Mouse (Mus musculus): ENCODE measurements around the gene Dnaic2. TPM values are rescaled to one million over a fixed set of nuclear protein-coding genes. Genes with fewer than 3 reads are reported as not detected.

Gene Dnaic2
- polyA plus RNA-seq, 1 experiment from 2014 or later = 1.9 TPM

GRCm38 (mm10) chr11:114769911-114770310, 42.7 kb downstream of the Dnaic2 start:
- no peaks in the 10 kb centered on the region for H3K36me3 ChIP-seq
- H3K4me2 ChIP-seq = no peak overlapping the region
- H3K4me1 ChIP-seq = peaks cover 8% of the 10 kb centered on the region
- no peak overlapping the region for H3K27ac ChIP-seq (replicated peaks)
- H3K9me3 ChIP-seq (replicated peaks) = no peaks in the 10 kb centered on the region
- WGBS = 59% methylated on average over 6 of the region's 6 CpGs
- no peak for ATAC-seq (ENCODE audit: low FRiP score)
- no peak overlapping the region for H3K9ac ChIP-seq (replicated peaks)
- H3K4me3 ChIP-seq (replicated peaks) = no peak overlapping the region
- H3K27me3 ChIP-seq (replicated peaks) = peaks cover 16% of the 10 kb centered on the region

- Histone ChIP-seq H3K9ac (replicated peaks) (no peak overlapping the region), H3K36me3 (no peaks in the 10 kb centered on the region), H3K27ac (replicated peaks) (no peak overlapping the region), H3K4me1 (no peaks in the 10 kb centered on the region), H3K27me3 (replicated peaks) (0 out of 2 replicates have a peak, but pooled peaks cover 4% of the 10 kb centered on the region), H3K9me3 (replicated peaks) (no peaks in the 10 kb centered on the region), H3K4me2 (no peak overlapping the region), H3K4me3 (replicated peaks) (no peak overlapping the region)
- WGBS = 82% methylated on average over 2 of the region's 2 CpGs
- no peak for ATAC-seq (ENCODE audit: low FRiP score)
Measured at GRCm38 (mm10) chr11:114771896-114772295, 44.7 kb downstream of the Dnaic2 start.

GRCm38 (mm10) chr11:114780076-114780475, 52.9 kb downstream of the Dnaic2 start:
- 44% methylated on average over 9 of the region's 9 CpGs for WGBS
- H3K36me3 ChIP-seq = no peaks in the 10 kb centered on the region
- 0 out of 2 replicates have a peak, but pooled peaks cover 8% of the 10 kb centered on the region for H3K27me3 ChIP-seq (replicated peaks)
- peaks cover 9% of the 10 kb centered on the region for H3K4me1 ChIP-seq
- no peak for ATAC-seq (ENCODE audit: low FRiP score)
- no peak overlapping the region for H3K4me2 ChIP-seq
- H3K9ac ChIP-seq (replicated peaks) = no peak overlapping the region
- H3K4me3 ChIP-seq (replicated peaks) = no peak overlapping the region
- H3K27ac ChIP-seq (replicated peaks) = no peak overlapping the region
- H3K9me3 ChIP-seq (replicated peaks) = no peaks in the 10 kb centered on the region

- Histone ChIP-seq H3K9me3 (replicated peaks) (no peaks in the 10 kb centered on the region), H3K9ac (replicated peaks) (peak overlapping the region; percentile 32; the same call in 1 of the 2 replicates), H3K4me2 (peak overlapping the region; percentile 63), H3K27ac (replicated peaks) (no peak overlapping the region), H3K27me3 (replicated peaks) (peaks cover 48% of the 10 kb centered on the region), H3K4me3 (replicated peaks) (peak overlapping the region; percentile 34), H3K36me3 (no peaks in the 10 kb centered on the region), H3K4me1 (peaks cover 30% of the 10 kb centered on the region)
- 40% methylated on average over 10 of the region's 10 CpGs for WGBS
- no peak for ATAC-seq (ENCODE audit: low FRiP score)
Measured at GRCm38 (mm10) chr11:114785892-114786291, 58.7 kb downstream of the Dnaic2 start.

GRCm38 (mm10) chr11:114786326-114786725, 59.1 kb downstream of the Dnaic2 start:
- Histone ChIP-seq H3K27ac (replicated peaks) (peak overlapping the region; percentile 41; the same call in 1 of the 2 replicates), H3K4me1 (peaks cover 32% of the 10 kb centered on the region), H3K9ac (replicated peaks) (peak overlapping the region; percentile 32; the same call in 1 of the 2 replicates), H3K9me3 (replicated peaks) (no peaks in the 10 kb centered on the region), H3K4me2 (peak overlapping the region; percentile 63), H3K36me3 (no peaks in the 10 kb centered on the region), H3K27me3 (replicated peaks) (peaks cover 49% of the 10 kb centered on the region), H3K4me3 (replicated peaks) (peak overlapping the region; percentile 34)
- WGBS = under 1% methylated on average over 43 of the region's 43 CpGs
- peak; percentile 62; the same call in 1 of the 2 replicates for ATAC-seq (ENCODE audit: low FRiP score)

- peaks cover 45% of the 10 kb centered on the region for H3K4me1 ChIP-seq
- H3K9me3 ChIP-seq (replicated peaks) = no peaks in the 10 kb centered on the region
- peaks cover 53% of the 10 kb centered on the region for H3K27me3 ChIP-seq (replicated peaks)
- WGBS = 79% methylated on average over 3 of the region's 3 CpGs
- H3K4me2 ChIP-seq = no peak overlapping the region
- H3K27ac ChIP-seq (replicated peaks) = no peak overlapping the region
- ATAC-seq (ENCODE audit: low FRiP score) = no peak
- no peak overlapping the region for H3K9ac ChIP-seq (replicated peaks)
- H3K4me3 ChIP-seq (replicated peaks) = no peak overlapping the region
- H3K36me3 ChIP-seq = no peaks in the 10 kb centered on the region
Measured at GRCm38 (mm10) chr11:114787611-114788010, 60.4 kb downstream of the Dnaic2 start.

- Histone ChIP-seq H3K27ac (replicated peaks) (no peak overlapping the region), H3K27me3 (replicated peaks) (peaks cover 48% of the 10 kb centered on the region), H3K9ac (replicated peaks) (peak overlapping the region; percentile 24; the same call in 1 of the 2 replicates), H3K9me3 (replicated peaks) (no peaks in the 10 kb centered on the region), H3K4me3 (replicated peaks) (peak overlapping the region; percentile 22), H3K36me3 (no peaks in the 10 kb centered on the region), H3K4me1 (peaks cover 60% of the 10 kb centered on the region), H3K4me2 (peak overlapping the region; percentile 53)
- WGBS = 10% methylated on average over 30 of the region's 30 CpGs
- 0 out of 2 replicates have a peak, but pooled peaks have one; percentile 34 for ATAC-seq (ENCODE audit: low FRiP score)
Measured at GRCm38 (mm10) chr11:114789061-114789714, 62.0 kb downstream of the Dnaic2 start.

- peaks cover 45% of the 10 kb centered on the region for H3K27me3 ChIP-seq (replicated peaks)
- H3K4me1 ChIP-seq = peaks cover 65% of the 10 kb centered on the region
Measured at GRCm38 (mm10) chr11:114789716-114790115, 62.5 kb downstream of the Dnaic2 start.

GRCm38 (mm10) chr11:114790171-114790570, 63.0 kb downstream of the Dnaic2 start:
- no peak for ATAC-seq (ENCODE audit: low FRiP score)
- Histone ChIP-seq H3K9me3 (replicated peaks) (no peaks in the 10 kb centered on the region), H3K4me3 (replicated peaks) (no peak overlapping the region), H3K27ac (replicated peaks) (no peak overlapping the region), H3K36me3 (no peaks in the 10 kb centered on the region), H3K9ac (replicated peaks) (no peak overlapping the region), H3K4me2 (no peak overlapping the region), H3K4me1 (peaks cover 70% of the 10 kb centered on the region), H3K27me3 (replicated peaks) (peaks cover 44% of the 10 kb centered on the region)
- 65% methylated on average over 12 of the region's 12 CpGs for WGBS

More at GRCm38 (mm10) chr11:114789716-114790115, 62.5 kb downstream of the Dnaic2 start:
- ATAC-seq (ENCODE audit: low FRiP score) = no peak
- Histone ChIP-seq H3K9me3 (replicated peaks) (no peaks in the 10 kb centered on the region), H3K4me2 (no peak overlapping the region), H3K9ac (replicated peaks) (no peak overlapping the region), H3K36me3 (no peaks in the 10 kb centered on the region), H3K4me3 (replicated peaks) (no peak overlapping the region; the same call in 1 of the 2 replicates), H3K27ac (replicated peaks) (no peak overlapping the region)
- 75% methylated on average over 9 of the region's 9 CpGs for WGBS

GRCm38 (mm10) chr11:114790841-114791240, 63.6 kb downstream of the Dnaic2 start:
- H3K4me2 ChIP-seq = peak overlapping the region; percentile 92
- 36% methylated on average over 4 of the region's 4 CpGs for WGBS
- H3K27ac ChIP-seq (replicated peaks) = 0 out of 2 replicates have a peak overlapping the region, but pooled peaks have one; percentile 93
- H3K9me3 ChIP-seq (replicated peaks) = no peaks in the 10 kb centered on the region
- ATAC-seq (ENCODE audit: low FRiP score) = no peak
- H3K36me3 ChIP-seq = no peaks in the 10 kb centered on the region
- H3K27me3 ChIP-seq (replicated peaks) = peaks cover 37% of the 10 kb centered on the region
- H3K4me3 ChIP-seq (replicated peaks) = peak overlapping the region; percentile 54
- peaks cover 76% of the 10 kb centered on the region for H3K4me1 ChIP-seq
- H3K9ac ChIP-seq (replicated peaks) = peak overlapping the region; percentile 67

- H3K4me1 ChIP-seq = peaks cover 77% of the 10 kb centered on the region
- WGBS = 4% methylated on average over 50 of the region's 50 CpGs
- no peaks in the 10 kb centered on the region for H3K36me3 ChIP-seq
- H3K27ac ChIP-seq (replicated peaks) = peak overlapping the region; percentile 93
- 0 out of 2 replicates have a peak, but pooled peaks have one; percentile 3 for ATAC-seq (ENCODE audit: low FRiP score)
- H3K4me2 ChIP-seq = peak overlapping the region; percentile 92
- peaks cover 36% of the 10 kb centered on the region for H3K27me3 ChIP-seq (replicated peaks)
- peak overlapping the region; percentile 54 for H3K4me3 ChIP-seq (replicated peaks)
- peak overlapping the region; percentile 67 for H3K9ac ChIP-seq (replicated peaks)
- H3K9me3 ChIP-seq (replicated peaks) = no peaks in the 10 kb centered on the region
Measured at GRCm38 (mm10) chr11:114791351-114791889, 64.2 kb downstream of the Dnaic2 start.
